Mouse (Mus musculus): ENCODE measurements at regions not wholly inside any gene's neighbourhood (a gene's known extent, or its start where the extent isn't known, plus 50 kb on each side); places are given as distances from the start of the nearest gene placed in this dataset.

DNA sequence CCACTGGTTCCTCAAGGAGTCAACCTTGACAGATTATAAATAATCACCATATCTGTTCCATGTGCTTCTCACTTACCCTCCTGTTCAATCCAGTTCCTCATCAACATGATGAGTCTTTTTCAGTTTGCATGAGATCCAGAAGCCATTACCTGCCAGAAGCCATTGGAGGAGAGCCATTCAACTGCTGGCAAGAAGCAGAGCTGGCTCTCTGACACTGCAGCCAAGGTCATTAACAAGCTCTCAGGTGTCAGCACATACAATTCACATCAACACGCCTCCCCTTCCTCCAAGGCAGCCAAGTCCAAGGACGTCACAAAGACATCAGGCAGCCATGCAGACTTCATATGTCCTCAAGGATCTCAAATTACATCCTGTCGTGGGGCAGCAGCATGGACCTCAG, 648.6 kb upstream of the Slit2 start:
- no peak for DNase-seq (ENCODE audit: low read depth, low spot score)

GRCm38 (mm10) chr5:47336511-47336910, 646.4 kb upstream of the Slit2 start:
- peak; percentile 10 for DNase-seq (ENCODE audit: low read depth, low spot score)

DNA sequence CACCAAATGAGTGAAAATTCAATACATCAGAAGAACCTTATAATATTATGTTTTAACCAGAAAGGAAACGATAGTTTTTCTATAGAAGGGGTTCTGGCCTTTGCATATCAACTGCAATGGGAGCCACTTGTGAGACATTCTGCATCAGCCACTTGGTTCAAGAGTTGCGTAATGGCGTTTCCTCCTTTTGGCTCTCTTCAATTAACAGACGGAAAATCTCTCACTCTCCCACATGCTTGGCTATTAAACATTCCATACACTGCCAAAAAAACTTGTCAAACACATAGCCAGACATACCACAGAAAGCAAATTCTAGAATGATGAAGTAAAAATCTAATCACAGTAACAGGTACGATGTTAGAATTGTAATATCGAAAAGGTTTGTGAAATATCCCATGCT, 643.1 kb upstream of the Slit2 start:
- peak; percentile 26 for DNase-seq (ENCODE audit: low read depth, low spot score)

DNA sequence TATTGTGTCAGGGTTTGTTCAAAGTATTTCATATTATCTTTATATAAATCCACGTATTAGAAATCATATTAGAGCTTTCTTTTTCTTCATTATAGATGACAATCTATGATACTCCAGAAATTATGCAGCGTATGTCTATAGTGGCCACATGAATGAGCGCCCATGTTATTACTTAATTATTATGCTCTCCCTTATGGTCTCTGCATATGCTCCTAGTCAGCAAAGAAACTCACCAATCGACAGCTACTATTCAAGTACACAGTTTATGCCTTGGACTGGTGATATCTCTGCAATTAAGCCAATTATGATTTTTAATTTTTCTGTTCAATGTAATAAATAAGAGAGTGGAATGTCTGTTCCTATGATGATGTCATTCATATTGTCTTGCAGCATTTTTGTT, 612.8 kb upstream of the Slit2 start:
- DNase-seq (ENCODE audit: low read depth, low spot score): no peak

GRCm38 (mm10) chr5:47385930-47386329, 597.0 kb upstream of the Slit2 start:
- no peak for DNase-seq (ENCODE audit: low read depth, low spot score)

DNA sequence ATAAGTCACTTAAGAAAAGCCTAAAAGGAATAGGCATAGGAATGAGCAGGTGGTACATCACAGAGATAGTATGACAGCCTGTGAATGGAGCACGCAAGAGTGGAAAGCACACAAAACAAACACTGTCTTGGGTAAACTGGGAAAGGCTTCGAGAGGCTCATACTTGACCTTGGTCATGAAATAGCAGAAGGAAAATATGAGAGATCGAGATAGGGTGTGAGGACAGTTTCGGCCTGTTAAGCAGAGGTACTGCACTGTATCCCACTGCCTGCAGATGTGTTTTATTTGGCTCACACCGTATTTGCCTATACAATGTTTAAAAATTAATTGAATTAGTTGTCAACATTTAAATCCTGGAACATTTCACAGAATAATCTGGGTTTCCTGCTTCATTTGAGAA, 596.2 kb upstream of the Slit2 start:
- DNase-seq (ENCODE audit: low read depth, low spot score): no peak

DNA sequence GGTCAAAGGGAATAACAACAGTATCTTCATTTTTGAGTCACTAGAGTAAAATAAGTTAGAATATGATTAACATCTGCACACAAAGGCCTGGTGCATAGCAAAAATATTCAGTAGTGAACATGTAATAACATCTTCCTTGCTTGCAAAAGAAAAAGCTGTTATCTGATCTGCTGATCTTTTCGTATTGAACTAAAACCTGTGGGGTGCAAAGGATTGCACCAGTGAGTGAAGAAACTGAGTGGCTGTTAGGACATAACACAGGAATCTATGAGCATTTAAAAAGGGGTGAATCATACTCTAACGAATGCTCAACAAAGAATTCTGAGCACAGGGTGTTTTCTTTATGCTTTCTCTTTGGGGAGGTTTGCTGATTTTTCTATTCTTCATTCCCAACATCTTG, 592.2 kb upstream of the Slit2 start:
- no peak for DNase-seq (ENCODE audit: low read depth, low spot score)

DNA sequence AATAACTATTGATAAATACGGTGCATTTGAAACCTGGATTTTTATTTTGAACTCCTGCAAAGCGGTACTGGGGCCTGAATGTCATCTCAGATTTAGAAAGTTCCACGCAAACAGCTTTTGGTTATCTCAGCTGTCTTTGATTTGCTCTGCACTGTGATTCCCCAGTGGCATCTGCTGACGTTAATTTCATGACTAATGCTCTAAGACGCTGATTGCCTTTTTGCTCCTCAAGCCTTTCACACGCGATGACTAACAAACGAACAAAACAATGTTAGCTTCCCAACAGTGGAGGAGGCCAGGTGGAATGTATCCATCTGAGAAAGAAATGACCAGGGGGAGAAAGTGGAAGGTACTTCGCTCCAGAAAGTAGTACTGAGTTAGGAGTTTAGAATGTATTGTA, 586.1 kb upstream of the Slit2 start:
- DNase-seq (ENCODE audit: low read depth, low spot score): no peak

DNA sequence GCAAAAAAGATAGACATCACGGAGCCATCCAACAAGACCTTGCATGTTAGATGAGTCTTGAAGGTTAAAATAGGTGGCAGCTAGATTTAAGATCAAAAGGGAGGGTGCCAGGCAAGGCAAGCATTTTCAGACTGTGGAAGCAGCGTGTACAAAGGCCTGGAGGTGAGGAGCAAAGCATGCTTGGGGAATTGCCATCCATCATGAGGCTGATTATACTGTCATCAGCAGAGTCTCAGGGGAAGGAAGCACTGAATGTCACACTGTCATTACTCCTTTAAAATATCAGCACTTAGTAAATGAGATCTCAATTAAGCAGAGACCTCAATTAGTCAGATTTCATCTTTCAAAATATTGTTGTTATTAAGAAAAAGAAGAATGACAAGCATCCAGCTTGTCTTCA, 561.0 kb upstream of the Slit2 start:
- DNase-seq (ENCODE audit: low read depth, low spot score): no peak

DNA sequence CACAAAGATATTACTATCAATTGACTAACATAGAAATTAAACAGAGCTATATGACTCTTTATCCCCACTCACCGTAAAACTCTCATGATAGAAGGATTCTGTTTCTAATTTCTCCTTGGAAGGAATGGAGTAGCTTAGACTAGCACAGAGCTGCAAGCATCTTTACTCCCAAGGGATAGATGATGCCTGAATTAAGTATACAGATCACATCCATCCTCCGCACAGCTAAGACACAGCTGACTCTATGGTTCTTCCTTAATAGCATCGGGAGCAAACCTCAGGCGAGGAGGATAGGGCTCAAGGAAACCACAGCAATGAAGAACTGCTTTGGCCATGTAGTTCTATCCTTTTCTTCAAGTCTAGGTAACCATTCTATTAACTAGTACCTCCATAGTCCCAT, 556.9 kb upstream of the Slit2 start:
- DNase-seq (ENCODE audit: low read depth, low spot score): no peak

DNA sequence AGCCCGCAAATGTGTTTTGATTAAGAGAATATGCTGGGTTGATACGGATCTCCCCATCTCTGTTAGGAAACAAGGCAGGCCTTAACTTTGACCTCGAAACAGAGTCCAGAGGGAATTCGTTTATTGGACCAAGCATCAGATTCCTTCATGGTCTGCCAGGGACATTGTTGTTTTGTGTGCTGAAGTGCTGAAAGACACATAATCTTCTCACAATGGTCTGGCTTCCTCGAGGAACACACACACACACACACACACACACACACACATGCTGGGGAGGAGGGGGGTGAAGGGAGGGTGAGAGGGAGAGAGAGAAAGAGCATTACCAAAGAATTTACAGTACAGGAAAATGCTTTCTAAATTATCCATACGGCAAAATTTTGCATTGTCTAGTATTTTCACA, 556.5 kb upstream of the Slit2 start:
- DNase-seq (ENCODE audit: low read depth, low spot score): no peak

DNA sequence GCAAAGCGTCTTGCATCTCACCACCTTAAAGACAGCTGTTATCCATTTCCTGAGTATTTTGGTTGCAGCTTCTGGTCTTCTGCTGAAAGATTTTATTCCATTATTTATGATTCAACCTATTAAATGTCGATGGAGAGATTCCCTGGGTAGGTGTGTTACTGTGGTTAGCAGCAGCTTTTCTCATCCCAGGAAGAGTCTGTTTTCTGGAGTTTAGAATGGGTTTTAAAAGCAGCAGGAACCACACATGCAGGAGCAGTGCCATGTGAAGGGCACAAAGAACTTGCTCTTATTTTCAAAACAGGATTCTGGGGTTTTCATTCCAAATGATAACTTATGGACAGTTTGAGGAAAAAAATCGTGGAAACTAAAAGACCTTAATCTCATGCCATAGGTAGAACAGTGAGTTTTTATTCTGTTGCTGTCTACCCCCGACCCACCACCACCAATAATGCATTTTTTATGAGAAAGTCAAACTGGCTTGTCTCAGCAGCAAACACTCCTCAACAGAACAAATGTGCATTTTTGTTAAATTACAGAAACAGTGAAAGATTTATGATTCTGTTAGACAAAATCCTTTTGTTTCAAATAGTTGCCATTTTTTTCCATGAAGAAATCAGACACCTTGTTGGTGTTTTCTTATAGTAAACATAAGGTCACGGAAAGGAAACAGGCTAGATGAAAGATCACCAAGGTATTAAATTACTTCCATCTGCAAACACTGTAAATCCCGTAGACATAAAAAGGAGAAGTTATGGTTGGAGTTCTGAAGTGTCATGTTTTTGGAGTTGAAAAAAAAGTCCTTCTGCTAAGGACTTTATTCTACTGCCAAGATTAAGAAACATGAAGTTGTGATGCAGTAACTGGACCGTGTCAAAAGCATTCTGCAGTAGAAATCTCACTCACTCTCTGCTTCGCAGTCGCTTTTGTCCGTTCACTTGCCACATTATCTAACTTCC, 553.4 kb upstream of the Slit2 start:
- DNase-seq (ENCODE audit: low read depth, low spot score): no peak

DNA sequence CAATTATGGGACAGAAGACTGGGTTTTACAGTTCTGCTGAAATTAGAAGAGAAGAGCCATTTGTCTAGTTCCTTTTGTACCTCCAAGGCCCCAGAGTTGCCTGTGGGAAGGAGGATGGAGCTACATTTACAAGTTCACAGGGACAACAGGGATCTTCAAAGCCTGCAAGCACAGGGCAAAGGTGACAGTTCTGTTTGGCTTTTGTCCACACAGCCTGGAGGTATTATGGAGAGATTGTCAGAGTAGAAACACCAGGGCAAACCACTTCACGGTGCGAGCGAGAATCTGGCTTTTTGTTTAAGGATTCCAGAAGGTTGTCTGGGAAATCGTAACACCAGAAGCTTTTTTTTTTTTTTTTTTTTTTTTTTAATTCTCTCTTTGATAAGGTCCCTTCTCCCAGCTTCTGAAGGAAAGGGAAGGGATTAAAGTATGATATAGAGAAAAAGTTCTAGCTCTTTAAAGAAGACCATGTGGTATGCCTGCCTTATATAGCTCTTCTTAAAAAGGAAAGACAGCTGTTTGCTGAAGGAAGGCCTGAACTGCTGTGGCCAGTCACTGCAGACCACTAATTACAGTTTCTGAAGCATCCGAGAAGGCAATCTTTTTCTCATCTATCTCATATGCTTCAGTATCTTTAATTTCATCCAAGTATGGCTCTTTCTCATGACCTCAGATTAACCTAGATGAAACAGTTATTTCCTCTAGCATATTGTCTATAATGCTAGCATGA, 551.2 kb upstream of the Slit2 start:
- no peak for DNase-seq (ENCODE audit: low read depth, low spot score)

DNA sequence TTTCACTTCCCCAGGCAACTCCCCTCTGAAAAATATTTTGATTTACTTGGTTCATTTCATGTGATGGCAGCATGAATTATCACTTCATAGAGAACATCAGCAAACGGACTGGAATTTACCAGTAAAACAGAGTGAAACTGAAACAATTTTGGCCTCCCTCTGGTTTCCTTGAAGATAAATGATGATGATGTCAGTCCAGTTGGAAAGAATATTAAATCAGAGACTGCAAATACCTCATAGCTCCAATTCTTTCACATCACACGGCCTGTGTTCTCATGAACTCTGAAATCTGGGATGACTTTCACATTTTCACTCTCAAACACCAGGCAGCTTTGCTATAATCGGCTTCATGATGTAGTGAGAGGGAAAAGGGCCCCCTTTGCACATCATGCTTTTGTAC, 546.5 kb upstream of the Slit2 start:
- DNase-seq (ENCODE audit: low read depth, low spot score): no peak

GRCm38 (mm10) chr5:47446305-47447028, 536.5 kb upstream of the Slit2 start:
- no peak for DNase-seq (ENCODE audit: low read depth, low spot score)

- no peak for DNase-seq (ENCODE audit: low read depth, low spot score)
Observed at GRCm38 (mm10) chr5:47464848-47465247, 518.1 kb upstream of the Slit2 start.

- no peak for DNase-seq (ENCODE audit: low read depth, low spot score)
Observed at GRCm38 (mm10) chr5:47469394-47469793, 513.5 kb upstream of the Slit2 start.

- DNase-seq (ENCODE audit: low read depth, low spot score): no peak
Observed at GRCm38 (mm10) chr5:47472027-47472825, 510.7 kb upstream of the Slit2 start.

GRCm38 (mm10) chr5:47479908-47480307, 503.0 kb upstream of the Slit2 start:
- DNase-seq (ENCODE audit: low read depth, low spot score): no peak

DNA sequence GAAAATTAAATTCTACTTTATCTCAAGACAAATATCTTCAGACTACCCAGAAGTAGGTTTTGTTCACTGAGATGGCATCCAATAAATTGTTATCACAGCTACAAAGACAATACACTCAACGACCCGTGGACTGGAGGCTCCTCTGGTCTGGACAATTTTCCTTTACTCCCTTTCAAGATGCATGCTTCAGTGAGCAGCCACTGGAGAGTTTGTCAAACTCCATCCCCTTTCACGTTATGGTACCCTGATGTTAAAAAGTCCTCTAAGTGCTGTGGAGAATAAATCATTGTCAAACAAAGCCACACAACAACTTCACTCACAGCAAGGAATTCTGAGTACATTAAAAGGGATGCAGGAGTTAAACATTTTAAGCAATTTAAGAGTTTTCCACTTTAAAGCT, 486.7 kb upstream of the Slit2 start:
- DNase-seq (ENCODE audit: low read depth, low spot score): no peak

GRCm38 (mm10) chr5:47502764-47503416, 480.0 kb upstream of the Slit2 start:
- no peak for DNase-seq (ENCODE audit: low read depth, low spot score)

All from telencephalon, adult 2 months (tissue).